Mouse (Mus musculus): ENCODE results near the gene Ephx1. TPM values are rescaled to one million over a fixed set of nuclear protein-coding genes. Genes with fewer than 3 reads are reported as not detected.

The Ephx1 gene
- polyA plus RNA-seq, 1 experiment: 60.1 TPM

- TF ChIP-seq POLR2A (IDR thresholded peaks at IDR 0.05; ENCODE audit: control insufficient read depth, low read depth, low read length) (no peak), CTCF (IDR thresholded peaks at IDR 0.05; ENCODE audit: control insufficient read depth, insufficient read depth, insufficient replicate concordance, low read depth, low read length) (no peak)
- no peaks in the 10 kb centered on the region for H3K27me3 ChIP-seq (ENCODE audit: control insufficient read depth, insufficient read depth, low read length)
- no peak within 1 kb of the TSS for H3K27ac ChIP-seq (ENCODE audit: control insufficient read depth, insufficient read depth, low read depth, low read length)
- no peak within 1 kb of the TSS for H3K4me3 ChIP-seq (ENCODE audit: control insufficient read depth, low read depth, low read length)
- H3K4me1 ChIP-seq (ENCODE audit: control insufficient read depth, insufficient read depth, low read length): peaks cover 4% of the 10 kb centered on the region; the same call in 1 of the 2 replicates
- no peaks in the 10 kb centered on the region for H3K36me3 ChIP-seq (ENCODE audit: control insufficient read depth, insufficient read depth, low read length)
Measured at GRCm38 (mm10) chr1:180934467-180935419, 86.0 kb downstream of the Ephx1 start, which contains the start of gene Lefty1. TSS of gene Lefty1 (plus strand) at chr1:180935022.

- Histone ChIP-seq H3K4me1 (ENCODE audit: control insufficient read depth, insufficient read depth, low read length) (peaks cover 4% of the 10 kb centered on the region; the same call in 1 of the 2 replicates), H3K36me3 (ENCODE audit: control insufficient read depth, insufficient read depth, low read length) (no peaks in the 10 kb centered on the region), H3K4me3 (ENCODE audit: control insufficient read depth, low read depth, low read length) (no peak overlapping the region), H3K27ac (ENCODE audit: control insufficient read depth, insufficient read depth, low read depth, low read length) (no peak overlapping the region), H3K27me3 (ENCODE audit: control insufficient read depth, insufficient read depth, low read length) (no peaks in the 10 kb centered on the region)
- TF ChIP-seq POLR2A (IDR thresholded peaks at IDR 0.05; ENCODE audit: control insufficient read depth, low read depth, low read length) (no peak), CTCF (IDR thresholded peaks at IDR 0.05; ENCODE audit: control insufficient read depth, insufficient read depth, insufficient replicate concordance, low read depth, low read length) (no peak)
Measured at GRCm38 (mm10) chr1:180933659-180934058, 87.0 kb downstream of the Ephx1 start.

GRCm38 (mm10) chr1:180931106-180931505 is 89.6 kb downstream of the Ephx1 start:
- no peaks in the 10 kb centered on the region for H3K27me3 ChIP-seq (ENCODE audit: control insufficient read depth, insufficient read depth, low read length)
- no peaks in the 10 kb centered on the region for H3K4me1 ChIP-seq (ENCODE audit: control insufficient read depth, insufficient read depth, low read length)
- H3K27ac ChIP-seq (ENCODE audit: control insufficient read depth, insufficient read depth, low read depth, low read length): no peak overlapping the region
- H3K4me3 ChIP-seq (ENCODE audit: control insufficient read depth, low read depth, low read length): no peak overlapping the region
- no peak for TF ChIP-seq CTCF (IDR thresholded peaks at IDR 0.05; ENCODE audit: control insufficient read depth, insufficient read depth, insufficient replicate concordance, low read depth, low read length)
- no peak for TF ChIP-seq POLR2A (IDR thresholded peaks at IDR 0.05; ENCODE audit: control insufficient read depth, low read depth, low read length)
- H3K36me3 ChIP-seq (ENCODE audit: control insufficient read depth, insufficient read depth, low read length): no peaks in the 10 kb centered on the region

DNA sequence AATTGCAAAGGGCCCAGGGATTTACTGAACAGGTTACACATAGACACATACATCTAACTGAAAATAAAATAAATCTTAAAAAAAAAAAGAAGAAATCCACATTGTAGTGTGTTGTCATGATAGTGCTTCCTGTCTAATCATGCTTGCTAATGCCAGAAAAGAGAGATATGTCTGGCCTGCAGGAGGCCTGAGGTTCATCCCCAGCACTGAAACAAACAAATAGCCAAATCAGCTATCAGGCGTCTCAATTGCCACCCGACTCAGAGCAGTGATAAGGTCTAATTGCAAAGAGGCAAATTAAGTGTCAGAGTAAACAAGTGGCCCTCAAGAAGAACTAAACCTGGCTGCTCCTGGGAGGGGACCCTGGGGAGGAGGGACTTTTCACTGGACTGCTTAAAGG is 91.1 kb downstream of the Ephx1 start:
- no peak for TF ChIP-seq CTCF (IDR thresholded peaks at IDR 0.05; ENCODE audit: control insufficient read depth, insufficient read depth, insufficient replicate concordance, low read depth, low read length)
- TF ChIP-seq POLR2A (IDR thresholded peaks at IDR 0.05; ENCODE audit: control insufficient read depth, low read depth, low read length): no peak
- Histone ChIP-seq H3K36me3 (ENCODE audit: control insufficient read depth, insufficient read depth, low read length) (no peaks in the 10 kb centered on the region), H3K4me3 (ENCODE audit: control insufficient read depth, low read depth, low read length) (no peak overlapping the region), H3K4me1 (ENCODE audit: control insufficient read depth, insufficient read depth, low read length) (peaks cover 3% of the 10 kb centered on the region), H3K27me3 (ENCODE audit: control insufficient read depth, insufficient read depth, low read length) (no peaks in the 10 kb centered on the region), H3K27ac (ENCODE audit: control insufficient read depth, insufficient read depth, low read depth, low read length) (no peak overlapping the region)

GRCm38 (mm10) chr1:180926286-180926685 is 94.4 kb downstream of the Ephx1 start:
- H3K36me3 ChIP-seq (ENCODE audit: control insufficient read depth, insufficient read depth, low read length): no peaks in the 10 kb centered on the region
- peaks cover 3% of the 10 kb centered on the region for H3K4me1 ChIP-seq (ENCODE audit: control insufficient read depth, insufficient read depth, low read length)
- TF ChIP-seq POLR2A (IDR thresholded peaks at IDR 0.05; ENCODE audit: control insufficient read depth, low read depth, low read length) (no peak), CTCF (IDR thresholded peaks at IDR 0.05; ENCODE audit: control insufficient read depth, insufficient read depth, insufficient replicate concordance, low read depth, low read length) (no peak)
- H3K27ac ChIP-seq (ENCODE audit: control insufficient read depth, insufficient read depth, low read depth, low read length): no peak overlapping the region
- H3K4me3 ChIP-seq (ENCODE audit: control insufficient read depth, low read depth, low read length): no peak overlapping the region
- H3K27me3 ChIP-seq (ENCODE audit: control insufficient read depth, insufficient read depth, low read length): no peaks in the 10 kb centered on the region

Other genes starting within 250 kb of the Ephx1 start
- gene H3f3a, start 207.0 kb downstream of the Ephx1 start, polyA plus RNA-seq (2012; rRNA removed): 538 and 540 TPM in 2 replicates
- 9.1 and 11.1 TPM in 2 replicates for gene Sde2, start 169.8 kb downstream of the Ephx1 start, polyA plus RNA-seq (2012; rRNA removed)
- gene Lefty2, start 127.8 kb downstream of the Ephx1 start, polyA plus RNA-seq (2012; rRNA removed): 0.17 and 0.18 TPM in 2 replicates
- gene Pycr2, start 116.6 kb downstream of the Ephx1 start, polyA plus RNA-seq (2012; rRNA removed): 8.6 and 9.7 TPM in 2 replicates
- 1.5 and 2.0 TPM in 2 replicates for gene Lefty1, start 85.9 kb downstream of the Ephx1 start, polyA plus RNA-seq (2012; rRNA removed)
- 3.6 and 3.7 TPM in 2 replicates for gene Tmem63a, start 78.6 kb downstream of the Ephx1 start, polyA plus RNA-seq (2012; rRNA removed)
- not detected in 2 replicates for gene 9130409I23Rik, start 30.3 kb upstream of the Ephx1 start, polyA plus RNA-seq (2012; rRNA removed)
- 5.2 and 6.2 TPM in 2 replicates for gene Nvl, start 123.3 kb upstream of the Ephx1 start, polyA plus RNA-seq (2012; rRNA removed)
- gene Cnih4, start 123.8 kb upstream of the Ephx1 start, polyA plus RNA-seq (2012; rRNA removed): 5.5 and 6.0 TPM in 2 replicates
- gene Wdr26, start 191.1 kb upstream of the Ephx1 start, polyA plus RNA-seq (2012; rRNA removed): 94.0 and 96.3 TPM in 2 replicates